Mouse (Mus musculus): ENCODE measurements at regions not wholly inside any gene's neighbourhood (a gene's known extent, or its start where the extent isn't known, plus 50 kb on each side); places are given as distances from the start of the nearest gene placed in this dataset.
"Not testable (repeated sequence)": the region's sequence is repeated elsewhere in the genome, so short reads cannot be mapped to it uniquely, and the experiment has no call there.

DNA sequence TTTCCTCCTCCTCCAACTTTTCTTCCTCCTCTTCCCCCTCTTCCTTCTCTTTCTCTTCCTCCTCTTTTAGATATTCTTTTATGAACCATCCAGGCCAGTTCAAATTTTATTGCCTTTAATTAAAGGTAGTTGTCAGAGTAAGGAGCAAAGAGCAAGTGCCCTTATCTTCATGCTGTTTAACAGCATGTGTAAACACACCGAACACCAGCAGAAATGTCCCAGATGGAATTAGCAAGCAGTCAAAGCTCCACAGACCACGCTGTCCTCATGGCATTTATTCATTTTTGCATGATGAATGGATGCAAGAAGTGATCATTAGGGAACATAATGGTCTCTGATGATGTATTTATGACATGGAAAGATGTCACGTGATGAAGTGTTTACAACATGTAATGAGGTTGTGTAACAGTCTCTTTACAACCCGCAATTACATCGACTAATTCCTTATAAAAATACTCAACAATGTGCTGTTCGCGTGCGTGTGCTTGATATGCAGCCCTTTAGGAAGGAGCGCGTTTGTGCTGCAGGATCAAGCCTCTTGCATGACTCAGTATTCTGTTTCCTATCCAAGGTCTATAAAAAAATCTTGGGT is 187.0 kb downstream of the Bmp2 start:
- no peak for DNase-seq (ENCODE audit: low spot score in 2 of 2)

DNA sequence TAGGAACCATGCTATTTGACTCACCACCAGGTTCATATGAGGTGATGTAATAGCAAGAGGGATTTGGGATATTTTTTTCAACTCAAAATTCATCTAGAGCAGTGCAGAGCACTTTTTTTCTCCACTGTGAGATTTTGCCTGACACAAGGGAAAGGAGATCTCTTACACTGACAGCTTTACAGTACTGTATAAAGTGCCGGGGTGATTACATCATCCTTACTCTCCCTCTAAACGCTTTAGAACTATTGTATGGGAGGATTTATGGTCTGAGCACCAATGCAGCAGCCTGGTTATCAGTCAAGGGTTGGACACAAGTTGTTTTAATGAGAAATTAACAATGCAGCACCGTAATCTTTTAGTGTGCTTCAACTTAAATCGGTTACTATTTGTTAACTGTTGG is 196.5 kb downstream of the Bmp2 start:
- DNase-seq (ENCODE audit: low spot score in 2 of 2), result no peak

DNA sequence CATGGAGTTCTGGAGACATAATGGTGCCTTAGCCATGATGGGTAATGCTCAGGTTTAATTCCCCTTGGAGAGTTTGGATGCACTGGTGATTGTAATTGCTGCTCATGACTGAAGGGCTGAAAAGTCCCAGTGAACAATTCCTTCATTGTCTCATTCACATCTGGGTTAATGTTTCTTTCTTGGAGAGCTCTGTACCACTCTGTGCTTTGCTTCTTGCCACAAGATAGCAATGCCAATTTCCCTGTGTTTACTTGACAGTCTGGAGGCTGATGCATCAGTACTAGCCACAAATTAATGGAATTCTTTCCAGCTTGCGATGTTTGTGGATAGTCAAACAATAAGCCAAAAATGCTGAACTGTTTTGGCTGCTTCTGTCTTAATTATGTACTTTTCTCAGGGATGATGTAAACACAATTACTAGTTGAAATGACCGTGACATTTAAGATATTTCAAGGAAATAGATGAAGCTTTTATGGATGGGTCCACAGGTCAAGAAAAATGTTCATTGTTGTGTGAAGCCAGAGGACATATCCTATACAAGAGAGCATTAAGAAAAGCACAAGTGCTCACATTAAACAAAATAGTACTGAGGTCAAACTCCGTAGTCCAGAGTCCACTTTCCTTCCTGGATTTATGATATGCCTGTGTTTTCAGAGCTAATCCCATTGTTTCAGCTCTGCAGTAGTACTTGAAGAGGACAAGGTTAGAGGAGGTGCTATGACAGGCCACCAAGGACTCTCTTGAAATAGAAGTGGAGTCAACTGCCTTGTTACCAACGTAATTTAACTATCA is 198.1 kb downstream of the Bmp2 start:
- no peak for DNase-seq (ENCODE audit: low spot score in 2 of 2)

DNA sequence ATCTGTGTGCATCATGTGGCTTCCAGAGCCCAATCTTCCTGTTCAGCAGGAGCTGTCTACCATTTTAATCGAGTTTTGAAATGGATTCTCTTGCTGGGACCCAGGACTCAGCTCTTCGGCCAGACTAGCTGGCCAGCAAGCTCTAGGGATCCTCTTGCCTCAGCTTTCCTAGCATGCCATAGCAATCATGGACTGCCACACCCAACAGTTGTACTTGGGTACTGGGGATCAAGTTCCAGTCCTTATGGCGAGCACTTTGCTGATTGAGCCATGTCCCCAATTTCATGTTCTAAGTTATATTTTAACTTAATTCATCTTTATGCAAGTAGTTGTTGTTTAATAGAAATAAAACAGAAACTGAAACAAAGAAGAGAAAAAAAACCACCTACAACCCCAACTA is 202.1 kb downstream of the Bmp2 start:
- DNase-seq (ENCODE audit: low spot score in 2 of 2), result no peak

DNA sequence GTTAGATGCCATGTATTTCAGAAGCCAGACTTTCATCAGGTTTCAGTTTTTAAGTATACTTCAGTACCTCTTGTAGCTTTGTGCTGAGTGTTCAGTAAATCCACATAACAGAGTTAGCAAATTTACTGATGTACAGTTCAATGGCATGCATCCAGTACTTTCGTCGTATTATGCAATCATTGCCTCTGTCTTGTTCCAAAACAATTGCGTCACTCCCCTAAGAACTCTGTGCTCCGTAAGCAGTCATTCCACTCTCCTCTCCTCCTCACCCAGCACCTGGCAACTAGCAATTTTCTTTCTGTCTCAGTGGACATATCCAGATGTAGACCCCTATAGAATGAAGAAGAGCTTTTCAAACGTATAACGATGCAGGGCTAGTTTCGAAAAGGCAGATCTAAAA is 209.5 kb downstream of the Bmp2 start:
- peak in 1 of 2 experiments; percentile 24 for DNase-seq (ENCODE audit: low spot score in 2 of 2)

DNA sequence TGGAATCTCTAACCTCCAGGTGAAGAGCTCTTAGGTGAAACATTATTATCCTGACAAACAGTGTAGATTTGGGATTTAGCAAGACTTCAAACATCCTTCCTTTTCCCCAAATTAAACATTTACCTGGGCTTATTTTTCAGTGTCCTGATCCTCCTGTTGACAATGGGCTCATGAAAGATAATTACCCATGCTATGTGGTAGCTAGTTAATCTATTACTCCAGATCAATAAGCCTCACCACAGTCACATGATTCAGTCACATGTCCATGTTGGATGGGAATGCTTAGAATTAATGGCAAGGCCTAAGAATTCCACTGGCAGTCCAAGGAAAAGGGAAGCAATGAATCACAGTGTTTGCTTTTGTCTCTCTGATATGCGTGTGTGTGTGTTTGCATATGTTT is 216.6 kb downstream of the Bmp2 start:
- no peak for DNase-seq (ENCODE audit: low spot score in 2 of 2)

DNA sequence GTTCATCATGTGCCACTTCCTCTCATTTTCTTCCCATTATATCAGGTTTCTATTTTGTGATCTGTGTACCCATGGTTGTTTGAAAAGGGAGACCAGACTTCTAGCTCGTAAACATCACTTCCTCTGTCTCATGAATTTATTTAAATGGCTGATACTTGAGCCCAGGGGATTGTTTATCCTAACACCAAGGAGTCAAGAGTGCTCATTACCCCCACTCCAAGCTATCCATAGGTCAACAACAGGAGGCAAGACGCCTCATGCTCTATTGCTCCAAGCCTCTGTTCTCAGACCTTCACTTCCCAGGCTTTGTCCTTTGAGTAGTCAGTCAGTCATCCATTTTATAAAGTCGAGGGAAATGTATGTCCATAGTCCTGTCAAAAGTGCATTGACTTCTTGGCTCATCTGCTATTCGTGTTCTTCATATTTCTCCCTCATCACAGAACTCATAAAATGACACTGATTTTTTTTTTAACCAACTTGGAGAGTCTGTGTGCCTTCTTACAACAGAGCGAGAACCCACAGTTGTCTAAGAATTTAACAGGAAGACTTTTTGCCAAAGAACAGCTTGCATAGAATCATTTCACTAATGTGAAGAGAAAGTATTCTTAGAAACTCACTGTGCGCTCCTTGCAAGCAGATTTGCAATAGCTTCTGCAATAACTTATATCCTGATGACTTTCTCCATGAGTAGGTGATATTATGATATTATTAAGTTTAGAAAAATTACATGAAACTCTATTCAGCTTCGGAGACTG is 231.8 kb downstream of the Bmp2 start:
- no peak for DNase-seq (ENCODE audit: low spot score in 2 of 2)

DNA sequence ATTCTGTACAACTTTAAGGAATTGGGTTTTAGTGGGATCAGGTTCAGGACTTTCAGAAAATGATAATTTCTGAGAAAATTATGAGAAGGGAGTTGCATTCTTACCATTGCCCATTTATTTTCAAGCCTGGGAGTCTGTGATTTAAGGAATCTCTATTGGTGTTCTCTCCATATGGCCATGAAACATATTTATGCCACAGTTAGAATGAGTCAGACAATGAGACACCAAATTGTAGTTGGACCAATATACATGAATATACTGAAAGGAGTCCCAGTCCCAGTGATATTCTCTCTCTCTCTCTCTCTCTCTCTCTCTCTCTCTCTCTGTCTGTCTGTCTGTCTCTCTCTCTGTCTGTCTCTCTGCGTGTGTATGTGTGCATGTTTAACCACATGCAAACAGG is 239.1 kb downstream of the Bmp2 start:
- DNase-seq (ENCODE audit: low spot score in 2 of 2), result no peak

DNA sequence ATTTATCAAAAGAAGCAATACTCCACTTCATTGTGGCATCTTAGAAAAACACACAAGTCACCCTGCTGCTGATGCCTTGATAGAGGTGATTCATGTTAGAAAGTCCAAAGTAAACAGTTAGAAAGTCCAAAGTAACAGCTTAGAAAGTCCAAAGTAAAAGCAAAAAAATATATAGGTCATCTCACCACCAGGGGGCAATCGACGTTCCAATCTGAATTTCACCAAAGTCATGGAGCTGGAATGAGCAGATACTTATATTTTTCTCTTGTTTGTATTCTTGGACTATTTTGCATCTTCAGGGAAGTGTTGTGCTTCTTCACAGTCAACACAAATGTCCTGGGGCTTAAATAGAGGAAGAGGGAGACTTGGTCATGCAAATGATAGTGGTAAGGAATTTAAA is 241.3 kb downstream of the Bmp2 start:
- no peak for DNase-seq (ENCODE audit: low spot score in 2 of 2)

DNA sequence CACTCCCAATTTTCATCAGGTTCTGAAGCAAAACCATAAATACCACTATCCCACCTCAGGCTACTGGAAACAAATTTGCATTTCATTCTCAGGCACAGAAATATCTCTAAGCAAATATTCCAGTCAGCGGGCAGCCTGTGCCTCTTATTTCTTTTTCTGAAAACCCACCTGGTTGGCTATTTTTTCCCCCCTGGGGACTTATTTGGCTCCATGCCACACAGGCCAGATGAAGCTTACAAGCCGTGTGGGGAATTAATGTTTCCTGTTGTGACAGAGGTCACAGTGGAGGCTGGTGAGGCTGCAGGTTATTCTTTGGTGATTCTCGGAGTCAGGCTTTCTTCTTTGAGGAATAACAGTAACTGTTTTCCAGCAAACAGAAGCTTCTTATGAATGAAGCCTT is 250.7 kb downstream of the Bmp2 start:
- DNase-seq (ENCODE audit: low spot score in 2 of 2), result no peak

DNA sequence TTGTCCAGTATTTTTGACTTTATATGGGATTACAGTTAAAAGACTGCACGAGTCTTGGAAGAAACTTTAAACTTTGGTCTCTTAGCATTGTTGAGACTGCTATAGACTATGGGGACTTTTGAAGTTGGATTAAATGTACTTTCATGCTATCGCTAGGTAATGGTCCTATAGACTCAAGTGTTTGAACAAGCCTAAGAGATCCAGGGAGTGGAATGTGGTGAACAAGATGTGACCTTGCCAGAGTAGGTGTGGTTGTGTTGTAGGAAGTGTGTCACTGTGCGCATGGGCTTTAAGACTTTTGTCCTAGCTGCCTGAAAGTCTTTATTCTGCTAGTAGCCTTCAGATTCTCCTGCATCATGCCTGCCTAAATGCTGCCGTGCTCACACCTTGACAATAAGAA is 269.5 kb downstream of the Bmp2 start:
- DNase-seq (ENCODE audit: low spot score in 2 of 2), result no peak

DNA sequence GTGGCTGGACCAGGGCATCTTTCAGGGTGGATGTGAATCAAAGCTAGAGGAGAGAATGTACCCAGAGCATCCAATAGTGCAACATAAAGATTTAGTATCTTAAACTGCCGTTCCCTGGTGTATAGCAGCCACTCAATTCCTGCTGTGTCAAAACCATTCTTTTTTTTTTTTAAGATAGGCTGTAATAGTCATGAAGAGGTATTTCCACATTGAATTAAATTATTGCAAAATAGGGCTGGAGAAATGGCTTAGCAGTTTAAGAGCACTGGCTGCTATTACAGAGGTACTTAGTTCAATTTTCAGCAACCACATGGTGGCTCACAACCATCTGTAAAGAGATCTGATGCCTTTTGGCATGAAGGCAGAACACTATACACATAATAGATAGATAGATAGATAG is 277.4 kb downstream of the Bmp2 start:
- no peak for DNase-seq (ENCODE audit: low spot score in 2 of 2)

DNA sequence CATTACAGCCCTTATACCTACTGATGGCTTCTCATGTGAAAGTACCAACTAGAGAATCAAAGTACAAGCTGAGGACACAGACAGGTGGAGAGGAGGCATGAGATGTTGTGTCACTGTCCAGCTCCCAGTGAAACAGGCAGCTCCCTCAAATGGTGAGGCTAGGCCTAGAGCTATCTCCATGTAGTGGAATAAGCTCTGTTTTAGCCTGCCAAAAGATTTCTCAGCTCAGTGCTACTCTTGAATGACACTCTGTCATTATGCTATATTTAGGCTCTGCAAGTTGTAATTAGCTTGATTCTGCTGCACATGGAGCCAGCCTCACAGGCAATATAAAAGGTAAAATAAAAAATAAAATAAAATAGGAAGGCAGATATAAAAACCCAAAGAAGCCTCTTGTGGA is 298.5 kb downstream of the Bmp2 start:
- no peak for DNase-seq (ENCODE audit: low spot score in 2 of 2)

DNA sequence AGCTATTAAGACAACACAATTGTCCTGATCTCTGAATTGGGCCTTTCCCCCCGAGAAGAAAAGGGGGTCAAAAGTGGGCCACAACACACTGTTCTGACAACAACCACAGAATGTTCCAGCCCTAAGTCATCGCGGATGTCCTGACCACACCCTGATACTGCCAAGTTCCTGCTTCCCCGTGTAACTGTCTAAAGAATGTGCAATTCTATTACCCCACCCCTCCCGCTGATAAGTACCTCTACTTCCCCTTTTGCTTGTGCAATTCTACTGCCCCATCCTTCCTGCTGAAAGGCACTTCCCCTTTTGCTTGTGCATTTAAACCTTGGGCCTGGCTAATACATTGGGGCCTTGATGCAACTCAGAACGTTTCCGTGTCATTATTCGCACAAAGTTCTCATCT is 323.0 kb downstream of the Bmp2 start:
- DNase-seq (ENCODE audit: low spot score in 2 of 2), result not testable (repeated sequence)

DNA sequence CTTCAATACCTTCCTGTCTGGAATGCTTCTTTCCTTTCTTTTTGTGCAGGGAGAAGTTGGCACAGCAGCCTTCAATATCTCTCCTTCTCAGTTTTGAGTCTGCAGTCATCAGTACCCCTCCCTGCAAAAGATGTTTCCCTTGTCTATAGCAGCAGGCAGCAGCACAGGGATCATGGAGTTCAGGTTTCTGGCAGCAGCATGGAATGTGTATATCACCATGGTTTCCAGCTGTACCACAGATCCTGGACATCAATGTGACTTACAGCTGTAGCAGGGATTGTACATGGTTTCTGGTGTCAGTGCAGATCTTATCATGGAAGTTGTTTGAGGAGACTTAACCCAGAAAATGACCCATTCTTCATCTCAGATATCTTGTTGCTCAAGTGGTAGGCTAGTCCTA is 331.7 kb downstream of the Bmp2 start:
- DNase-seq (ENCODE audit: low spot score in 2 of 2), result no peak

DNA sequence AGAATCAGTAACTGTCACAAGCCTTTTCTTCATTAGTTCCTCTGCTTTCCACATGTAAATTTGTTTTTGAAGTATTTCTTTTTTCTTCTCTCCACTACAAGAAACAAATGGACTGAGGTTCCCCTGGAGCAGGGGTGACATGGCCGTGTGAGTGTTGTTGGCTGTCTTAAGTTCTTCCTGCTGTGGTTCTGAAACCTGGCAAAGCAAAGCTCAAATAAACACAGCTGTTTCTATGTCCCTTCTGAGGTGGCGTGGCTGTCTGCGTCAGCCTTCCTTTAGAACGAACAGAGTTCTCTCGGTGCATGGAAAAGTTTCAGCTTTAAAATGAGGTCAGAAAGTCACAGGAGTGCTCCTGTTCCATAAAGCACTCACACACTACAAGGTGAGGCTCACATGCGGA is 354.3 kb downstream of the Bmp2 start:
- DNase-seq (ENCODE audit: low spot score in 2 of 2), result no peak
